Mouse (Mus musculus) hindbrain, embryonic 15.5 days (tissue): Measurements from ENCODE around the gene Acp4. TPM values are rescaled to one million over a fixed set of nuclear protein-coding genes. Genes with fewer than 3 reads are reported as not detected.
"Not testable (repeated sequence)": the region's sequence is repeated elsewhere in the genome, so short reads cannot be mapped to it uniquely, and the experiment has no call there.

Experiments
- ATAC-seq: fragments of 200-750 bp; cut with Nextera tagmentation; 2 replicates; pipeline ENCODE4 v1.8.0; 2017; ENCODE audit warnings: low read depth, moderate number of reproducible peaks, moderate TSS enrichment; ENCODE audit not compliant: low FRiP score
- H3K27ac ChIP-seq: fragments of 300-500 bp; sonication (generic); replicated peaks from 2 replicates; pipeline ENCODE4 v1.5.1; 2015; ENCODE audit warnings: mild to moderate bottlenecking, inconsistent platforms
- H3K27me3 ChIP-seq: fragments of 300-500 bp; sonication (generic); 2 replicates; pipeline ENCODE4 v1.6.1; 2015; ENCODE audit warnings: control low read depth, inconsistent platforms
- H3K36me3 ChIP-seq: fragments of 300-500 bp; sonication (generic); 2 replicates; pipeline ENCODE4 v1.6.1; 2015; ENCODE audit warnings: control low read depth, inconsistent platforms
- H3K4me1 ChIP-seq: fragments of 300-500 bp; sonication (generic); replicated peaks from 2 replicates; pipeline ENCODE4 v1.6.1; 2015; ENCODE audit warnings: control low read depth, inconsistent platforms
- H3K4me2 ChIP-seq: fragments of 300-500 bp; sonication (generic); 2 replicates; pipeline ENCODE4 v1.6.1; 2015; ENCODE audit warnings: moderate library complexity, mild to moderate bottlenecking, inconsistent platforms
- H3K4me3 ChIP-seq: fragments of 300-500 bp; sonication (generic); 2 replicates; pipeline ENCODE4 v1.5.1; 2015; ENCODE audit warnings: mild to moderate bottlenecking, inconsistent platforms
- H3K9ac ChIP-seq: fragments of 300-500 bp; sonication (generic); 2 replicates; pipeline ENCODE4 v1.6.1; 2015; ENCODE audit warnings: inconsistent platforms
- H3K9me3 ChIP-seq: fragments of 300-500 bp; sonication (generic); 2 replicates; pipeline ENCODE4 v1.6.1; 2016; ENCODE audit warnings: control low read depth, inconsistent platforms
- WGBS: fragments of 180-500 bp; shearing (Covaris S2); methylation state at CpG from one replicate; pipeline ENCODE4 v1.1.7; 2015; 5-methylcytosine and 5-hydroxymethylcytosine counted together
- polyA plus RNA-seq: library from polyadenylated mRNA; unstranded; fragments of >200 nt; fragmentation: Nextera tagmentation; extraction: Ambion mirVana; gene quantifications from 2 replicates; pipeline ENCODE4 v1.2.1, GENCODE M21; 2015

Acp4 gene
- polyA plus RNA-seq, 1 experiment from 2014 or later: not detected

GRCm38 (mm10) chr7:44235909-44236308 lies 21.3 kb downstream of the Acp4 start, which contains the start of gene Gm36864:
TSS of gene Gm36864 (plus strand) at chr7:44236177.
- H3K4me2 ChIP-seq: no peak within 1 kb of the TSS
- H3K4me1 ChIP-seq: no peaks in the 10 kb centered on the region
- 88% methylated on average over 3 of the region's 3 CpGs for WGBS
- H3K27me3 ChIP-seq: no peaks in the 10 kb centered on the region
- no peak for ATAC-seq
- H3K4me3 ChIP-seq: no peak within 1 kb of the TSS
- H3K36me3 ChIP-seq: no peaks in the 10 kb centered on the region
- H3K9me3 ChIP-seq: no peaks in the 10 kb centered on the region
- H3K27ac ChIP-seq: no peak within 1 kb of the TSS
- H3K9ac ChIP-seq: no peak within 1 kb of the TSS

- no peak within 1 kb of the TSS for H3K9ac ChIP-seq
- no peaks in the 10 kb centered on the region for H3K4me1 ChIP-seq
- H3K36me3 ChIP-seq: no peaks in the 10 kb centered on the region
- no peak within 1 kb of the TSS for H3K4me3 ChIP-seq
- H3K9me3 ChIP-seq: no peaks in the 10 kb centered on the region
- WGBS: 43% methylated on average over 1 of the region's 1 CpGs
- H3K4me2 ChIP-seq: no peak within 1 kb of the TSS
- H3K27ac ChIP-seq: no peak within 1 kb of the TSS
- H3K27me3 ChIP-seq: no peaks in the 10 kb centered on the region
- ATAC-seq: no peak
Measured at GRCm38 (mm10) chr7:44225076-44225475, 32.1 kb downstream of the Acp4 start, which contains the start of gene Klk1. TSS of gene Klk1 (plus strand) at chr7:44225360.

DNA sequence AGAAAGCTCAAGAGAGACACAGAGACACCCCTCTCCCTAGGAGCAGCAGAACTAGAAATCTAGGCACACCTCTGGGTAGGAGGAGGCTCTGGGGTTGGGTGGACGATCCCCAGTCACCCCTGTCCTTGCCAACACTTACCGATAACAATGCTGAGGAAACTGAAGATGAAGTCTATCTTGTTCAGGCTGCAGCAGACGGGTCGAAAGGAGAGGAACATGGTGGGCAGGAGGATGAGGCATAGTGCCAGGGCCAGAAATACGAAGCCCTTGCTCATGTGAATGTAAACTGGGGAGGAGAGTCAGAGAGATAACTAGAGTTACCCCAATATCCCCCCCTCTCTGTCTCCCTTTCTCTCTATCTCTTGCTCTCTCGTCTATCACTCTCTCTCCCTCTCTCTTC lies 34.8 kb downstream of the Acp4 start:
- H3K9me3 ChIP-seq, H3K4me2 ChIP-seq, H3K4me3 ChIP-seq, H3K27ac ChIP-seq, H3K4me1 ChIP-seq, H3K9ac ChIP-seq, H3K27me3 ChIP-seq, ATAC-seq, H3K36me3 ChIP-seq: not testable (repeated sequence)
- WGBS: 77% methylated on average over 6 of the region's 6 CpGs

DNA sequence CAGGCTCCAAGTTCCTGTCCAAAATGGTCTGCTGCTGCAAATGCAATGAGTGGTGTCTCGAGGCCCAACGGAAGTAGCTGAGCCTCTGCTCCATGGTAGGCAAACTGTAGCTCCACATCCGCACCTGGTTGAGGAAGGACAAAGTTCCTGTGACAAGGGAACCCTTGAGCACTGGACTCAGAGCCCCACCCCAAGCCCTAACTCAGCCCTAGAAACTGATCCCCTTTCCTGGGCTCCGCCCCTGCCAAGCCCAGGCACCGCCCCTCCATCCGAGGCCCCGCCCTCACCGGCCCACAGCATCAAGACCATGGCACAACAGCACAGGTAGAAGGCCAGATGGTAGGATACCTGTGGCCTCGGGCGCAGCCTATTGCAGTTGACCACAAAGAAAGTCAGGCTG lies 35.6 kb downstream of the Acp4 start:
- H3K9me3 ChIP-seq, ATAC-seq, H3K27me3 ChIP-seq, H3K4me3 ChIP-seq, H3K36me3 ChIP-seq, H3K27ac ChIP-seq, H3K9ac ChIP-seq, H3K4me2 ChIP-seq, H3K4me1 ChIP-seq: not testable (repeated sequence)
- 78% methylated on average over 10 of the region's 10 CpGs for WGBS

- H3K27me3 ChIP-seq: no peaks in the 10 kb centered on the region
- no peak within 1 kb of the TSS for H3K4me2 ChIP-seq
- no peak within 1 kb of the TSS for H3K4me3 ChIP-seq
- no peak within 1 kb of the TSS for H3K9ac ChIP-seq
- H3K4me1 ChIP-seq: no peaks in the 10 kb centered on the region
- no peaks in the 10 kb centered on the region for H3K36me3 ChIP-seq
- ATAC-seq: no peak
- no peak within 1 kb of the TSS for H3K27ac ChIP-seq
- 97% methylated on average over 1 of the region's 1 CpGs for WGBS
- H3K9me3 ChIP-seq: no peaks in the 10 kb centered on the region
Measured at GRCm38 (mm10) chr7:44215645-44216044, 41.5 kb downstream of the Acp4 start, which contains the start of gene Klk1b5. TSS of gene Klk1b5 (plus strand) at chr7:44215945.

DNA sequence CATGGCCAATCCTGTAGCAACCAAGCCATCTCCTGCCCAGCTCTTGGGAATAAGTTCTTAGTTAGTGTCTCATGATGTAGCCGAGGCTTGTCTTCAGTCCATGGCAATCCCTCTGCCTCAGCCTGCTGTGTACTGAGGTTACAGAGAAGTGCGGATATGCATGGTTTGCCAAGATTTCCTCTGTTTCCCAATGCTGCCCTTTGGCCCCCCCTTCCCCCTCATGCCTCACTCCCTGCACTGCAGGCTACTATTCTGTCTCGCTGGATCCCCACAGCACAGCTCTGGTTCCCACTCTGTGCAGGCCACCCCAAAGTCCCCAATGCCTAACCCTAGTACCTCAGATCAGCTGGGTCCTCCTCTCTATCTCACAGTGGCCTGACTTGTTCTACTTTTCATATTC lies 48.9 kb downstream of the Acp4 start:
- ATAC-seq: no peak
- Histone ChIP-seq H3K9me3 (no peaks in the 10 kb centered on the region), H3K27me3 (no peaks in the 10 kb centered on the region), H3K4me1 (no peaks in the 10 kb centered on the region), H3K4me3 (no peak overlapping the region), H3K4me2 (no peak overlapping the region), H3K27ac (no peak overlapping the region), H3K36me3 (no peaks in the 10 kb centered on the region), H3K9ac (no peak overlapping the region)
- 77% methylated on average over 3 of the region's 3 CpGs for WGBS

- not testable (repeated sequence) for H3K4me3 ChIP-seq, H3K27ac ChIP-seq, H3K9me3 ChIP-seq, H3K4me2 ChIP-seq, H3K36me3 ChIP-seq, H3K27me3 ChIP-seq, ATAC-seq, H3K4me1 ChIP-seq, H3K9ac ChIP-seq
- WGBS: 60% methylated on average over 3 of the region's 3 CpGs
Measured at GRCm38 (mm10) chr7:44207135-44207534, 50.0 kb downstream of the Acp4 start, which contains the start of gene Klk1b4. TSS of gene Klk1b4 (plus strand) at chr7:44207435.

Other genes starting within 250 kb of the Acp4 start
- not detected in 2 replicates for gene Klk1b26, start 245.2 kb downstream of the Acp4 start, polyA plus RNA-seq
- not detected in 2 replicates for gene Klk1b27, start 205.1 kb downstream of the Acp4 start, polyA plus RNA-seq
- gene Klk1b21, start 155.1 kb downstream of the Acp4 start, polyA plus RNA-seq: not detected in 2 replicates
- gene Klk1b22, start 144.7 kb downstream of the Acp4 start, polyA plus RNA-seq: not detected in 2 replicates
- not detected in 2 replicates for gene Klk1b16, start 120.6 kb downstream of the Acp4 start, polyA plus RNA-seq
- not detected in 2 replicates for gene Klk1b24, start 69.1 kb downstream of the Acp4 start, polyA plus RNA-seq
- gene Klk1b3, start 59.2 kb downstream of the Acp4 start, polyA plus RNA-seq: not detected in 2 replicates
- not detected in 2 replicates for gene Klk1b4, start 49.9 kb downstream of the Acp4 start, polyA plus RNA-seq
- gene Klk1b5, start 41.4 kb downstream of the Acp4 start, polyA plus RNA-seq: not detected in 2 replicates
- not detected in 2 replicates for gene Klk1, start 32.0 kb downstream of the Acp4 start, polyA plus RNA-seq
- 0.17 TPM in 1 of 2 replicates, not detected in the other for gene Gm36864, start 21.2 kb downstream of the Acp4 start, polyA plus RNA-seq
- 1.1 and 1.2 TPM in 2 replicates for gene 1700028J19Rik, start 10.7 kb downstream of the Acp4 start, polyA plus RNA-seq
- 193 and 221 TPM in 2 replicates for gene 2410002F23Rik, start 10.7 kb downstream of the Acp4 start, polyA plus RNA-seq
- 1.2 TPM in 1 of 2 replicates, not detected in the other for gene Gm15517, start 4.1 kb upstream of the Acp4 start, polyA plus RNA-seq
- 3.0 and 3.4 TPM in 2 replicates for gene Clec11a, start 49.5 kb upstream of the Acp4 start, polyA plus RNA-seq
- gene Shank1, start 52.9 kb upstream of the Acp4 start, polyA plus RNA-seq: 38.7 and 42.3 TPM in 2 replicates
- 58.9 and 68.8 TPM in 2 replicates for gene Syt3, start 126.7 kb upstream of the Acp4 start, polyA plus RNA-seq
- gene 1700008O03Rik, start 128.4 kb upstream of the Acp4 start, polyA plus RNA-seq: 2.8 and 2.9 TPM in 2 replicates
- gene Lrrc4b, start 171.6 kb upstream of the Acp4 start, polyA plus RNA-seq: 16.7 and 16.9 TPM in 2 replicates
- gene Aspdh, start 208.0 kb upstream of the Acp4 start, polyA plus RNA-seq: 3.7 and 5.0 TPM in 2 replicates
- gene Josd2, start 210.6 kb upstream of the Acp4 start, polyA plus RNA-seq: 44.0 and 45.7 TPM in 2 replicates
- gene Emc10, start 239.2 kb upstream of the Acp4 start, polyA plus RNA-seq: 148 and 165 TPM in 2 replicates
- gene Fam71e1, start 239.2 kb upstream of the Acp4 start, polyA plus RNA-seq: 21.3 and 23.6 TPM in 2 replicates